Mouse (Mus musculus) midbrain, embryonic 11.5 days (tissue): ENCODE measurements at regions not wholly inside any gene's neighbourhood (a gene's known extent, or its start where the extent isn't known, plus 50 kb on each side); places are given as distances from the start of the nearest gene placed in this dataset.
A peak's percentile ranks its signal among the peaks of the same experiment; 100 is the strongest.

Source experiments
- ATAC-seq: fragments of 200-750 bp; cut with Nextera tagmentation; 2 replicates; pipeline ENCODE4 v1.8.0; 2017; ENCODE audit warnings: moderate TSS enrichment, moderate library complexity; ENCODE audit not compliant: low FRiP score
- DNase-seq: peaks from one replicate; pipeline ENCODE4 v3.0.0; 2015; ENCODE audit warnings: low spot score; ENCODE audit errors: missing footprints
- H3K27ac ChIP-seq: fragments of 300-500 bp; sonication (generic); 2 replicates; pipeline ENCODE4 v1.5.1; 2014; ENCODE audit warnings: low read depth, low read length
- H3K27me3 ChIP-seq: fragments of 300-500 bp; sonication (generic); 2 replicates; pipeline ENCODE4 v1.6.1; 2014; ENCODE audit warnings: mild to moderate bottlenecking, low read length, moderate library complexity, mixed read lengths; ENCODE audit not compliant: control insufficient read depth, insufficient read depth
- H3K36me3 ChIP-seq: fragments of 300-500 bp; sonication (generic); 2 replicates; pipeline ENCODE4 v1.6.1; 2014; ENCODE audit warnings: mild to moderate bottlenecking, low read length, moderate library complexity, mixed read lengths; ENCODE audit not compliant: control insufficient read depth, insufficient read depth
- H3K4me1 ChIP-seq: fragments of 300-500 bp; sonication (generic); 2 replicates; pipeline ENCODE4 v1.6.1; 2014; ENCODE audit warnings: low read length; ENCODE audit not compliant: control insufficient read depth, insufficient read depth
- H3K4me2 ChIP-seq: fragments of 300-500 bp; sonication (generic); 2 replicates; pipeline ENCODE4 v1.6.1; 2014; ENCODE audit warnings: mild to moderate bottlenecking, moderate library complexity
- H3K4me3 ChIP-seq: fragments of 300-500 bp; sonication (generic); 2 replicates; pipeline ENCODE4 v1.5.1; 2014; ENCODE audit warnings: low read depth, low read length
- H3K9ac ChIP-seq: fragments of 300-500 bp; sonication (generic); 2 replicates; pipeline ENCODE4 v1.6.1; 2014; ENCODE audit warnings: low read length
- H3K9me3 ChIP-seq: fragments of 300-500 bp; sonication (generic); 2 replicates; pipeline ENCODE4 v1.6.1; 2016; ENCODE audit warnings: low read length; ENCODE audit not compliant: control insufficient read depth
- WGBS: fragments of 180-500 bp; shearing (Covaris S2); extraction: QIAGEN DNeasy Blood & Tissue Kit; methylation state at CpG from one replicate; pipeline ENCODE4 v1.1.7; 2014; 5-methylcytosine and 5-hydroxymethylcytosine counted together

- Histone ChIP-seq H3K9me3 (no peaks in the 10 kb centered on the region), H3K4me3 (peak overlapping the region; percentile 22), H3K36me3 (no peaks in the 10 kb centered on the region), H3K4me1 (peaks cover 15% of the 10 kb centered on the region), H3K4me2 (peak overlapping the region; percentile 69), H3K27ac (no peak overlapping the region), H3K9ac (peak overlapping the region; percentile 63), H3K27me3 (no peaks in the 10 kb centered on the region)
- DNase-seq (peak; percentile 96), ATAC-seq (peak; percentile 80)
- 6% methylated on average over 23 of the region's 23 CpGs for WGBS
Observed at GRCm38 (mm10) chr10:43722711-43723614, 144.9 kb downstream of the Cd24a start.

- 0 out of 2 replicates have a peak, but pooled peaks have one; percentile 41 for ATAC-seq
Observed at GRCm38 (mm10) chr10:43723615-43723937, 145.5 kb downstream of the Cd24a start.

GRCm38 (mm10) chr10:43727746-43728145 lies 149.7 kb downstream of the Cd24a start:
- no peak overlapping the region for H3K4me3 ChIP-seq
- H3K27me3 ChIP-seq: no peaks in the 10 kb centered on the region
- no peak overlapping the region for H3K9ac ChIP-seq
- no peaks in the 10 kb centered on the region for H3K9me3 ChIP-seq
- no peak overlapping the region for H3K27ac ChIP-seq
- peaks cover 12% of the 10 kb centered on the region for H3K4me1 ChIP-seq
- no peak for ATAC-seq
- no peak overlapping the region for H3K4me2 ChIP-seq
- 87% methylated on average over 6 of the region's 6 CpGs for whole genome bisulfite sequencing
- H3K36me3 ChIP-seq: no peaks in the 10 kb centered on the region
- DNase-seq: peak; percentile 49

More at GRCm38 (mm10) chr10:43723615-43723937, 145.5 kb downstream of the Cd24a start:
- Histone ChIP-seq H3K36me3 (no peaks in the 10 kb centered on the region), H3K9me3 (no peaks in the 10 kb centered on the region), H3K9ac (peak overlapping the region; percentile 63), H3K4me3 (peak overlapping the region; percentile 22), H3K27ac (no peak overlapping the region), H3K4me1 (peaks cover 15% of the 10 kb centered on the region), H3K27me3 (no peaks in the 10 kb centered on the region), H3K4me2 (peak overlapping the region; percentile 69)
- WGBS: 2% methylated on average over 12 of the region's 12 CpGs
- peak; percentile 94 for DNase-seq

- ATAC-seq (no peak), DNase-seq (no peak)
- H3K36me3 ChIP-seq: no peaks in the 10 kb centered on the region
- H3K4me2 ChIP-seq: no peak overlapping the region
- no peak overlapping the region for H3K27ac ChIP-seq
- H3K9me3 ChIP-seq: no peaks in the 10 kb centered on the region
- 36% methylated on average over 3 of the region's 3 CpGs for WGBS
- H3K4me3 ChIP-seq: no peak overlapping the region
- H3K9ac ChIP-seq: no peak overlapping the region
- H3K4me1 ChIP-seq: peaks cover 2% of the 10 kb centered on the region; the same call in 1 of the 2 replicates
- H3K27me3 ChIP-seq: no peaks in the 10 kb centered on the region
Observed at GRCm38 (mm10) chr10:43729184-43729583, 151.1 kb downstream of the Cd24a start.

GRCm38 (mm10) chr10:43733618-43734415 lies 155.7 kb downstream of the Cd24a start:
- no peak overlapping the region for H3K4me3 ChIP-seq
- no peak overlapping the region for H3K27ac ChIP-seq
- H3K27me3 ChIP-seq: no peaks in the 10 kb centered on the region
- H3K9me3 ChIP-seq: no peaks in the 10 kb centered on the region
- no peak overlapping the region for H3K4me2 ChIP-seq
- H3K9ac ChIP-seq: no peak overlapping the region
- 90% methylated on average over 13 of the region's 13 CpGs for WGBS
- DNase-seq (peak; percentile 21), ATAC-seq (no peak)
- H3K4me1 ChIP-seq: peaks cover 2% of the 10 kb centered on the region; the same call in 1 of the 2 replicates
- no peaks in the 10 kb centered on the region for H3K36me3 ChIP-seq

GRCm38 (mm10) chr10:43739181-43739580 lies 161.1 kb downstream of the Cd24a start:
- Histone ChIP-seq H3K4me1 (peaks cover 19% of the 10 kb centered on the region), H3K9ac (no peak overlapping the region), H3K36me3 (no peaks in the 10 kb centered on the region), H3K9me3 (no peaks in the 10 kb centered on the region), H3K4me3 (no peak overlapping the region), H3K27me3 (no peaks in the 10 kb centered on the region), H3K4me2 (no peak overlapping the region), H3K27ac (no peak overlapping the region)
- DNase-seq (peak; percentile 69), ATAC-seq (no peak)
- WGBS: 85% methylated on average over 2 of the region's 2 CpGs

- peak; percentile 87 for DNase-seq
- Histone ChIP-seq H3K36me3 (no peaks in the 10 kb centered on the region), H3K27ac (no peak overlapping the region), H3K9ac (no peak overlapping the region), H3K4me1 (peaks cover 19% of the 10 kb centered on the region), H3K4me2 (no peak overlapping the region), H3K27me3 (no peaks in the 10 kb centered on the region), H3K4me3 (no peak overlapping the region), H3K9me3 (no peaks in the 10 kb centered on the region)
- whole genome bisulfite sequencing: 57% methylated on average over 8 of the region's 8 CpGs
- ATAC-seq: peak; percentile 26; the same call in 1 of the 2 replicates
Observed at GRCm38 (mm10) chr10:43739718-43740117, 161.6 kb downstream of the Cd24a start.

GRCm38 (mm10) chr10:43740204-43740865 lies 161.2 kb downstream of the Qrsl1 start:
- H3K4me3 ChIP-seq: no peak overlapping the region
- peaks cover 19% of the 10 kb centered on the region for H3K4me1 ChIP-seq
- ATAC-seq (peak; percentile 31; the same call in 1 of the 2 replicates), DNase-seq (peak; percentile 91)
- no peaks in the 10 kb centered on the region for H3K36me3 ChIP-seq
- H3K27me3 ChIP-seq: no peaks in the 10 kb centered on the region
- no peak overlapping the region for H3K4me2 ChIP-seq
- 38% methylated on average over 13 of the region's 13 CpGs for WGBS
- H3K27ac ChIP-seq: no peak overlapping the region
- H3K9me3 ChIP-seq: no peaks in the 10 kb centered on the region
- no peak overlapping the region for H3K9ac ChIP-seq
